Mouse (Mus musculus): Measurements from ENCODE around the gene Dhps.

DNA sequence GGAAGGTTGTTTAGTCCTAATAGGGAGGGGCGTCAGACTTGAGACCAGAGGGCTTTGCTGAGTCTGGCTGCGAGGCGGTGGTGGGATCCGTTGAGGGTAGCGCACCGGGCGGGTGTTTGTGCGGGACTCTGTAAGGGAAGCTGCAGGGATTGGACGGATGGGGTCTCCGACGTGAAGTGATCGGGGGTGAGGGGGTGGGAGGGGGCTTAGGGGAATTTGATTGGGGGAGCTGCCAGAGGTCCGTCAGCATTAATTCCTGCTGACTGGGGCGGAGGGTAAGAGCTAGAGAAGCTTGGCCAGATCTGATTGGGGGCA, 34.2 kb upstream of the Dhps start:
- TF ChIP-seq GATA1 (IDR thresholded peaks at IDR 0.05; ENCODE audit: borderline replicate concordance, low read length) (no peak), FLI1 (IDR thresholded peaks at IDR 0.05; ENCODE audit: low read length) (no peak)

Measured in megakaryocyte, embryonic 14.5 days (primary cell).